Mouse (Mus musculus) cortical plate, adult 2 months (tissue): ENCODE measurements around the gene Zfp865.

Experiments
- CTCF ChIP-seq: fragments of 200-500 bp; IDR thresholded peaks from 2 replicates; pipeline ENCODE4 v1.5.1; 2011; ENCODE audit warnings: mild to moderate bottlenecking, control low read depth, low read length; ENCODE audit not compliant: insufficient read depth; ENCODE audit errors: extremely low read depth
- POLR2A ChIP-seq: fragments of 200-500 bp; IDR thresholded peaks from 2 replicates; pipeline ENCODE4 v1.6.1; 2011; ENCODE audit warnings: mild to moderate bottlenecking, low read length, control low read depth; ENCODE audit not compliant: insufficient read depth; ENCODE audit errors: extremely low read depth

DNA sequence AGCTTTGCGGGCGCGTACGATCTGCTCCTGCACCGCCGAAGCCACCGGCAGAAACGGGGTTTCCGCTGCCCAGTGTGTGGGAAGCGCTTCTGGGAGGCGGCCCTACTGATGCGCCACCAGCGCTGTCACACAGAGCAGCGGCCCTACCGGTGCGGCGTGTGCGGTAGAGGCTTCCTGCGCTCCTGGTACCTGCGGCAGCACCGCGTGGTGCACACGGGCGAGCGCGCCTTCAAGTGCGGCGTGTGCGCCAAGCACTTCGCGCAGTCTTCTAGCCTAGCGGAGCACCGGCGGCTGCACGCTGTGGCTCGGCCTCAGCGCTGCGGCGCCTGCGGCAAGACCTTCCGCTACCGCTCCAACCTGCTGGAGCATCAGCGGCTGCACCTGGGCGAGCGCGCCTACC, 11.3 kb downstream of the Zfp865 start:
- TF ChIP-seq POLR2A (no peak), CTCF (no peak)
